Mouse (Mus musculus) mouse embryonic stem cell (cell line): ENCODE measurements around the gene Clybl.

Experiments
- in situ Hi-C, 2 experiments: fragments of 300-500 bp; cut with MboI; formaldehyde crosslinking; loops; 1 replicate in 1 of 2; 3 replicates in 1 of 2; pipeline ENCODE4 v1.14.3; 2019 to 2020; ENCODE audit warnings: low sequenced_read_pairs in 2 of 2, low pct_unique_long_range_greater_than_20kb in 1 of 2, mixed read lengths in 1 of 2; ENCODE audit not compliant: unreplicated experiment in 1 of 2

The Clybl gene

DNA sequence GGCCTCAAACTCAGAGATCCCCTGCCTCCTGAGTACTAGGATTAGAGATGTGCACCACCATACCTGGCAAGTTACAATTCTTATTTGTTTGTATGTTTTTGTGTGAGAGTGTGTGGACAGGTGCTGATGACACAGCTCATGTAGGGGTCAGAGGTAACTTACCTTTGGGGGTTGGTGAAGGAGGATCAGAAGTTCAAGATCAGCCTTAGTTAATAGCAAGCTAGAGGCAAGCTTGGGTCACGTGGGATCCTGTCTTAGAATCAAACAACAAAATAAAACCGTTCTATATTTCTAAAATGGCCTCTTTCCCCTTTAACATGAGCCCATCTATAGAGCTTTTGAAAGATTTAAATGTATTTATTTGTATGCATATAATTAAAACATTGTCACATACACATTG lies 9.0 kb downstream of the Clybl start:
- in situ Hi-C loops: no loop called here

DNA sequence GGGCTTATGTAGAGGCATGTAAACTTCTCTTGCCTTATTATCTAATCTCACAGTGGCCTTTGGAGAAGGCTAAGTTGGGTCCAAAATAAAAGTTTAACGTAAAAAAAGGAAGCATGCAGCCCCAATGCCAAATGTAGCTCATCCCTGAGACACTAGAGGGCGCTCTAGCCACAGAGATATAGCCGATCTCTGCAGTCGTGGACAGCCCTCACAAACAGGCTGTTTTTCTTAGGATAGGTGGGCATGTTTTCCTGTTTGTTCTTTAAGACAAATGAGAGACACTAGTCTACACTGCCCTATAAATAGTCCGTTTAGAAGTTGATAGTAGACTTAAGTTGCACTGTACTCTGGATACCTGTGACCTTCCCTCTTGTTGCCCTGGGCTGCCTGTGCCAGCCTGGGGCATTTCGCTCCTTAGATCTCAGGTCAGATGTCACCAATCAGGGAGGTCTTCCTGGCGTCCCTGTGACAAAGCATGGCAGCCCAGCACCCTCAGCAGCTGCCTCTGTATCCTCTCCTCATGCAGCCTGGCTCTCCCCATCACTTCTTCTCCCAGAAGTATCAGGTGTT lies 9.5 kb downstream of the Clybl start:
- in situ Hi-C loops: no loop called here

DNA sequence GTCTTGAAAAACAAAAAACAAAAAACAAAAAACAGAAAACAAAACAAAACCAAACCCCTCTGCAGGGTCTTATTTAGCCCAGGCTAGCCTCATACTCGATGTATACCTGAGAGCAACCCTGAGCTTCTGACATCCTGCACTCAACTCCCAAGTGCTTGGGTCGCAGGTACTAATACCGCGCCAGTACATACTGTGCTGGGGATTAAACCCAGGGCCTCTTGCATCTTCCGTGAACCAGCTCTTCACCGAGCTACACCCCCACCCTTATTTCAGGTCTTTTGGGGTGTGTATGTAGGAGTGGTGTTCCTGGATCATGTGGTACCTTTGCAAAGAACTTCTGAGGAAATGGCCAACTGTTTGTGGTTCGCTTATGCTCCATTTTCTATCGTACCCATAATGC lies 13.1 kb downstream of the Clybl start:
- in situ Hi-C loops: no loop called here

DNA sequence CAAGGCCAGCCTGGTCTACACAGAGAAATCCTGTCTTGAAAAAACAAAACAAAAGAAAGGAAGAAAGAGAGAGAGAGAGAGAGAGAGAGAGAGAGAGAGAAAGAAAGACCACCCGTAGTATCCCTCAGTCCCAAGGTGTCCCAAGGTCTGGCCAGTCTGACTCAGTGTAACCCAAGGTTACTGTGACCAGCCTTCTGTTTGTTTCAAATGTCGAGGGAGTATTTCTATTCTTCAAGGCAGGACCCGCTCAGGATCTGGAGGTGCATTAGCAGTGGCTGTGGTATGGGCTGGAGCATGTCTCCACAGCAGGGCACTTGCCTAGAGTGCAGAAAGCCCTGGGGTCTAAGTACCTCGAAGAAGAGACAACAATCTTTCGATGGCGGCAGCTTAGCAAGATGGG lies 15.3 kb downstream of the Clybl start:
- in situ Hi-C loops: no loop called here

DNA sequence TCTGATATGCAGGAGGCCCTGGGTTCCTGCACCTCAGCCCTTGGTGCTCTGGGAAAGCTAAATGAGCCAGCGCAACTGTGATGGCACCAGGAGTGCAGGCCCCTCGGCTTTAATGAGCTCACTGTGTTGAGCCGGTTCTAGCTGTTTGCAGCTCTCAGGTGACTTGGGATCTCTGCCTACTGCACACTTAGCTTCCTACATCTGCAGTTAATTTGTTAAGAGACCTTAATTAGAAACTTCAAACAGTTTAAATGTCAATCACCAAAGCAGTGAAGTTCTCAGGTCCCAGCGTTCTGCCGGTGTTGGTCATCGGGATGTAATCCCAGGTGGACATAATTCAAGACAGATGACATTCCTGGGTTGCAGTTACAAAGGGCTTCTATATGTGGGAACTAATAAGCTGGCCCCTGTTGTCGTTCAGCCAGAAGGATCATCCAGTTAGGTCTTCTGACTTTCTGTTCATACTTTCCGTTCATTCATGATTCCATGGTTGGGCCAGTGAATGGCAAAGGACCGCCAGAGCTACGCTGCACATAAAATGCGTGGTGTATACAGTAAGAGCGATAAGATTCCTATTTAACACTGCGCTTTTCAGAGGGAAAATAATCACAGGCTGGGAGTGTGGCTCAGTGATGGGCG lies 18.9 kb downstream of the Clybl start:
- in situ Hi-C loops: loop anchor here in 1 of 2 experiments (25.0 kb wide), 1 partner anchor 687 kb away; no protein-coding TSS in a partner anchor

DNA sequence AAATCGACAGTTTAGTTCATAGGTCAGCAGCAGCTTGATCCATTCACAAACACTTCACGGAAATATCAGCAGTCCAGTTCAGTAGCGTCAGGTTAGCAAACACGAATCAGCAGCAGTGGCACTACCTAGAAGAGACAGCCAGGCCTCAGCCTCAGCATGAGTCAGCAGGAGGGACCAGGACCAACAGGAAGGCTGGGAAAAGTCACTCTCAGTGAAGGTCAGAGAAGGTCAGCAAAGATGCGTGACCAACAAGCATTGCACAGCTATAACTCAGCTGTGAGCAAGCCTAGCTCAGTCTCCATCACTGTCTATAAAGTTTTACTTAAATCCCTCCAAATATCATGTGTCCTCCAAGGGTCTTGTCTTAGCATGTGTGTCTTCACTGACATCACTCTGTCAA lies 27.7 kb downstream of the Clybl start:
- in situ Hi-C loops: loop anchor here in 1 of 2 experiments (25.0 kb wide), 1 partner anchor 678 kb away; no protein-coding TSS in a partner anchor

DNA sequence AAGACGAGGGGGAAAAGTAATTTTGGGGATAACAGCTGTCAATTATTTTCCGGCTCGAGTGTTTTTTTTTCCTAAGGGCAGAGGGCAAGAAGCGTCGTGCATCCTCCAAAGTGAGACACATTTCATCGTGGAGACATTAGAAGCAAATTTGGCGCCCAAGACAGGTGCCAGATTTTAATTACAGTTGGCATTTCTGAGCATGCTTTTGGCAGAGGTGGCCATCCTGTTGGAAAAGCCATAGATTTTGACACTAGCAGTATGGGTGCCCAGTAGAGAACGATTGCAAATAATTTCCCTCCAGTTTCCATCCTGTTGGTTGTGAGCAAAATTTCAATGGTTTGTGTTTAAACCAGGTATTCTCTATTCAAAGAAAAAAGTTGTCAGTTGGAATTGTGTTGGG lies 32.1 kb downstream of the Clybl start:
- in situ Hi-C loops: loop anchor here in 1 of 2 experiments (25.0 kb wide), 1 partner anchor 674 kb away; no protein-coding TSS in a partner anchor

DNA sequence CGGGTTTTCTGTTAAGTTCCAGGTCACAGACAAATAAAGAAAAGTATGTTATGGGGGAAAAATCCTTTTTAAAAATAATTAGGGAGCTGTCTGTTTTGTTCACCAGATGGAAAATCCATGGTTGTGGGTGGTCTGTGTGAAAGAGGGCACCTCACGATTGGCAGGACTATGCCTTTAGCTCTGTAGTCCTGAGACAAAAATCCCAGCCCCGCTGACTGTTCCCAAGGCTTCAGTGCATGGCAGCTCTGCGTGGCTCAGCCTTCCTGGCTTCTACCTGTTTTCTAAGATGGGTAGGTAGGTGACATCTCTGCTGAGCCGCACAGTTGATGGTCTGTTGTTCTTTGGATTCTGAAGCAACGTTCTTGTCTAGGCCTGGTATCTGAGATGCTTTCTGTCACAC lies 32.6 kb downstream of the Clybl start:
- in situ Hi-C loops: loop anchor here in 1 of 2 experiments (25.0 kb wide), 1 partner anchor 673 kb away; no protein-coding TSS in a partner anchor

DNA sequence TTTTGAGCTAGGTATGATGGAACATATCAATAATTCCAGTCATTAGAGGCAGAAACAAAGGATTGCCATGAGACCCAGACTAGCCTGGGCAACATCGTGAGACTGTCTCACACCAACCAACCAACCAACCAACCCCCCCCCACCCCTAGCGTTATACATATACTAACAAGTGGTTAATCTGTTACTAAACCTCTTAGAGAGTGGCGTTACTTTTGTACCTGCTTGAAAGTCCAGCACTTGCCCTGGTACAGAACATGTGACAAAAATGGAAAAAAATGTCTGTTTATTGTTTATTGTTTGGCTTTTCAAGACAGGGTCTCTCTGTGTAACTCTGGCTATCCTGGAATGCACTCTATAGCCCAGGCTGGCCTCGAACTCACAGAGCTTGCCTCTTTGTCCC lies 35.7 kb downstream of the Clybl start:
- in situ Hi-C loops: loop anchor here in 1 of 2 experiments (25.0 kb wide), 1 partner anchor 670 kb away; no protein-coding TSS in a partner anchor

DNA sequence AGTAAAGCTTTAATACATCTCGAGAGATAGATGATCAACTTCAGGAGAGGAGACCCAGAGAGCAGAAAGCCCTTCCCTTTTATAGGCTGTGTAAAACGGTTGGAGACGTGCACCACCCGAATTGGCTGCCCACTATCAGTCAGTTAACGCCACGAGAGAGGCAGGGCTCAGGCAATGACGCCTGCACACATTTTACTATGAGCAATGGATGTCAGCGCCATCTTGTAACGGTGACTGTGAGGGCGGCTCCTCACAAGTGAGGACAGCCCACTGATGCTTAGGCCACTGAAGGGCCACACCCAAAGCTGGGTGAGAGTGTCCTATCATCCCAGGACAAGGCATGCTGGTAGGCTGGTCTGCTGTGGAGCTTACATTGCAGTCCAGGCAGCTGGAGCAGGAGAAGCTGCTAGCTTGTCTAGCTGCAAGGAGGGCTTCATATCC lies 41.5 kb downstream of the Clybl start:
- in situ Hi-C loops: loop anchor here in 1 of 2 experiments (25.0 kb wide), 1 partner anchor 664 kb away; no protein-coding TSS in a partner anchor

DNA sequence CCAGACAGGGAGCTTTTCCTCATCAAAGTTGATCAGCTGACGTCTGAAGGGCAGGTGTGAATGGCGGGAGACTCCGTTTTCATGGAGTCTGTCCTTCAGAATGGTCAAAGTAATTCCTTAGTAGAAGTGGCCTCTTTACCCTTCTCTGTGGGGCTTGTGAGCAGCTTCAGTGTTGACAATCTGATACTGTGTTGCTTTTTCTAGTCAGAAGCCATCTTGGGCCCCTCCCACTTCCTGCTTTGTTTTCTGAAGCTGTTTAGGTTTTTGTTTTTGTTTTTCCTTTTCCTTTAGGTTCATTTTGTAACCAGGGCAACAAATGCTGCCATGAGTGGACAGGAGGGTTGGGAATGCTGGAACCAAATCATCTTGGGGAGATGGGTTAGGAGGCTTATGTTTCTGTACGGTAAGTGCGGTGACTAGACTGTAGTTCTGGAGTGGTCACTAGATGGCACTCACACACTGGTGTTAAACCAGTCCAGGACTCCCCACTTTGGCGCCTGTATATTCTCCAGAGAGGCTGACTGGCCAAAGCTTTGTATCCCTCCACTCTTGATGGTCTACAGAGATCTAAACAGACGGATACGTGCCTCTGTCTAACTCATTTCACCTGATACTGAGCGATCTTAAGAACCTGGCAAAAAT lies 42.1 kb downstream of the Clybl start:
- in situ Hi-C loops: loop anchor here in 1 of 2 experiments (25.0 kb wide), 1 partner anchor 664 kb away; no protein-coding TSS in a partner anchor

DNA sequence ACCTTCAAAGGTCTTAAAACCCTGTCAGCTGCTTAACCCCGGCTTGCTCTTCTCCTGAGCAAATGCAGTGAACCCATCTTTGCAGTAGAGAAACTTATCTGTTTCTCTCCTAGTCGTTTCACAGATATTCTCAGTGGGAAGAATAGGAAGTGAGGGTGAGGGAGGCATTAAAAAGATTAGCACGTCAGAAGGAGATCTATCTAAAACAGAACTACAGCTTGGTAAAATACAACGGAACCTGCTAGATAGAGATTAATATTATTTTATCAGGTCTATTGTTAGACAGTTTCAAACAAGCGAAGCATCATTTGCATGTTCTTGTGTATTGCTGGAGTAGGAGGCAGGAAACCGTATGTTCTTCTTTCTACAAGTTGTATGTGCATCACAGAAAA lies 42.6 kb downstream of the Clybl start:
- in situ Hi-C loops: loop anchor here in 1 of 2 experiments (25.0 kb wide), 1 partner anchor 663 kb away; no protein-coding TSS in a partner anchor

DNA sequence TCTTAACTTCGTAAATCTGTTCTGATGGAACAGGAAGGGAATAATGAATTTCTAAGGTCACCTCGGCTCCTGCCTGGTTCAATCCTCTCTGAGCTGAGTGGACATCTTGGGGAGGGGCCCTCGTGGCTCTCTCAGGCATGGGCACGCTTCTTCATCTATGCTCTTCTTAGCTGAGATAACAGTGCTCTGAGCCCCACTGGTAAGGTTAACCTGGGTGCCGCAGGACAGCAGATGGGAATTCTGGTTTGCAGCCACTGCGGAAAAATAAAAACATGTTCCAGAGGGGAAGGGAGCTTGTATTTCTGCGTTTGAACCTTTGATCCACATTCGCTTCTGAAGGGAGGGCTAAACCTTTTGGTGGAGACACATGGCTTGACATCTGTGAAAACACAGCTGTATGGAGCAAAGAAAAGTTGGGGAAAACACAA lies 43.0 kb downstream of the Clybl start:
- in situ Hi-C loops: loop anchor here in 1 of 2 experiments (25.0 kb wide), 1 partner anchor 663 kb away; no protein-coding TSS in a partner anchor

DNA sequence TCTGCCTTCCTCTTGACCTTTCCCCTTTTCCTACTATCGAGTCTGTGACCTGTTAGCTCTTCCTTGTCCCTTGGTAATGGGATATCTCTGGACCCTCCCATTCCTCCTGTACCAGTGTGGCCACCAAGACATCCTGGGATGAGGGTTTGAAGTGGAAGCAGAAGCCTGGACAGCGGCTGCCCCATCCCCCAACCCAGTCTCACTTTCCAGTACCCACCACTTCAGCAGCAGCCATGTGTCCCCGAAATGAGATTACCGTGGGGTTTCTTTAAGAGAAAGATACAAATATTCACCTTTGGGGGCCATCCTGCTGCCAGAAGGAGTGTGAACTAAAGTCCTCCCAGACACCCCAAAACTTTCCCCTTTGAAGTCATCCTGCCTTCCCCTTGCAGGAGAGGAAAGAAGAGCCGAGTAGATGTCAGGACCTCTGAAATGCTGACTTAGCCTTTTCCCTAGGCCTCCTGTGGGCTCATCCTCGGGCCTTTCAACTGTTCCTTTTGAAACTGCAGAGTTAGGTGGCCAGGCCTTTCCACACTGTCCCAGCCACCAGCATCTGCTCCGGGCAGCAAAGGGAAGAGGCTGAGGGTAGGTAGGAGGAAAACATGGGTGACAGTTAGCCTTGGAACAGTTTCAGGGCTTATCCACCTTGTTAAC lies 44.1 kb downstream of the Clybl start:
- in situ Hi-C loops: loop anchor here in 1 of 2 experiments (25.0 kb wide), 1 partner anchor 662 kb away; no protein-coding TSS in a partner anchor

DNA sequence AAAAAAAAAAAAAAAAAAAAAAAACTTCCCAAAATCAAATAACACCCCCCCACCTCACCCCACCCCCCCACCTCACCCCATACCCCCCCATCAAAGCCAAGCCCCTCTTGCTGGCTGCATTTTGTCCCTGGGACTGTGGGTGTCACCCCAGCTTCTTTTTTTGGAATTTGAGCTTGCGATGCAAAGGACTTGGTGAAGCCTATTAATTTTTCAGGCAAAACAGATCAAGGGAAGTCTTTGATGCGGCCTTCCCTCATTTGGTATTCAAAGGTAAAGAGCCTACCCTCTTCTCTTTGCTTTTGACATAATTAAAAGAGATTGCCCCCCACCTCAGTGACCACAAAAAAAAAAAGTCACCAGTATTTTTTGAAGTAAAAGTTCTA lies 44.6 kb downstream of the Clybl start:
- in situ Hi-C loops: loop anchor here in 1 of 2 experiments (25.0 kb wide), 1 partner anchor 661 kb away; no protein-coding TSS in a partner anchor

DNA sequence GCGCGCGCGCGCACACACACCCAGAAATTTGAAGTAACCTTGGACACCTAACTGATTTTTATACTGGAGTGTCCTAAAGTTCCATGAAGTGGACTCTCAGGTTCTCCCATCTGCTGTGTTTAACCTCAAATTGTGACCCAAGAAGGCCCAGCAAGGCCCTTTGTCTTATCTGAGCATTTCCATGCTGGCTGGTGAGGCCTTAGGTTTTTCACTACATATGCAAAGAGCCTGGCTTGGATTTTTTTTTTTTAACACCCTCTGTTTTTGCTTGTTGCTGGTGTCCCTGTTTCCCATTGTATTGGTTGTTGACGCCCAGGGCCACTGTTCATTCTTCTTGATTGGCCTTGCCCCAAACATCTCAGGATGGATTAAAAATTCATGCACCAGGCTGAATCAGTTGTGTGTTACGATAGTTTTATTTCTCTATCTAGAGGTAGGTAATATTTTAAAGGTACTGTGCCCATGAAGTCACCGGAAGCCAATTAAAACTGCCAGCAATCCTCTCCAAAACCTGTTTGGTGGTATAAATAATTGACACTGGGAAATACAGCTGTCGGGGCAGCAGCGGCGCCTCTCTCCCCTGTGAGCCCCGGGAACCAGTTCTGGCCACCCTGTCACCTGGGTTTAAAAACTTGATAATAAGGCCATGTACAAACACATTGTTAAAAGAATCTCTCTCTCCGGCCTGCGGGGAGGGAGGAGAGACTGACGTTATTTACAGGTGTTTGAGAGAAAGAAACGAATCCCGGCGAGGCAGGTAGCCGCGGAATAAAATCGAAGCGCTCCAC lies 45.4 kb downstream of the Clybl start:
- in situ Hi-C loops: loop anchor here in 1 of 2 experiments (25.0 kb wide), 1 partner anchor 660 kb away; no protein-coding TSS in a partner anchor

DNA sequence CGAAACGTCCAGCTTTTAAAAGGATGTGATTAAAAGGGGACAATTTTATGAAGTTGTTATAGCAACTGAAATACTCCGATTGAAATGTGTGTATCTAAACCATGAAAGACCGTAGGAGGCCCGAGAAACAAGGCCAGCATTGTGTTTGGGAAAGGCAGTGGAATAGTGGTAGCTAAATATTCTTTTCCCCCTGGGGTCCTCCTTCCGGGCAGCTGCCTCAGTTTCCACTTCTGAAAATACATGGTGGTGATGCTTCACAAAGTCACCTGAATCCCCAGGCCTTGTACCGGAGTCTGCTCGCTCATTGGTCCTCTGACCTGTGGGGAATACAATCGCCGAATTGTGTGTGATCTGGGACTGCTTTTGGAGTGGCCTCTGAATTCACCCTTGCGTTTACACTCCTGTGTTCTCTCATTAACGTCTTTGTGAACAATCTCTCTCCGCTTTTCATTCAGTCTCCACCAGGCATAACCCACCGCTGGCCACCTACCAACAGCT lies 46.0 kb downstream of the Clybl start:
- in situ Hi-C loops: loop anchor here in 1 of 2 experiments (25.0 kb wide), 1 partner anchor 660 kb away; no protein-coding TSS in a partner anchor
